Mouse (Mus musculus) kidney, adult 2 months (tissue): Measurements from ENCODE around the gene Il33. TPM values are rescaled to one million over a fixed set of nuclear protein-coding genes. Genes with fewer than 3 reads are reported as not detected.
"Not testable (repeated sequence)": the region's sequence is repeated elsewhere in the genome, so short reads cannot be mapped to it uniquely, and the experiment has no call there.

ENCODE experiments used
- DNase-seq: peaks from one replicate; pipeline ENCODE4 v3.0.0; 2021
- H3K27ac ChIP-seq: fragments of 200-500 bp; 2 replicates; pipeline ENCODE4 v1.5.1; 2012; ENCODE audit warnings: low read depth, low read length, control low read depth, inconsistent platforms; ENCODE audit not compliant: insufficient read depth
- H3K27me3 ChIP-seq: fragments of 200-500 bp; replicated peaks from 2 replicates; pipeline ENCODE4 v1.6.1; 2012; ENCODE audit warnings: mild to moderate bottlenecking, moderate library complexity, low read length, inconsistent platforms; ENCODE audit not compliant: control insufficient read depth, insufficient read depth
- H3K36me3 ChIP-seq: fragments of 200-500 bp; 2 replicates; pipeline ENCODE4 v1.6.1; 2012; ENCODE audit warnings: mild to moderate bottlenecking, moderate library complexity, low read length, inconsistent platforms; ENCODE audit not compliant: control insufficient read depth, insufficient read depth
- H3K4me1 ChIP-seq: fragments of 200-500 bp; 2 replicates; pipeline ENCODE4 v1.6.1; 2011; ENCODE audit warnings: low read length; ENCODE audit not compliant: control insufficient read depth, insufficient read depth
- H3K4me3 ChIP-seq: fragments of 200-500 bp; 2 replicates; pipeline ENCODE4 v1.5.1; 2011; ENCODE audit warnings: mild to moderate bottlenecking, low read depth, low read length, control low read depth; ENCODE audit not compliant: insufficient read depth
- CTCF ChIP-seq: fragments of 200-500 bp; conservative IDR thresholded peaks from 2 replicates; pipeline ENCODE4 v1.5.1; 2011; ENCODE audit warnings: low read depth, mild to moderate bottlenecking, control low read depth, low read length, moderate library complexity, mixed read lengths; ENCODE audit not compliant: insufficient read depth, insufficient read length
- POLR2A ChIP-seq: fragments of 200-500 bp; IDR thresholded peaks from one replicate; pipeline ENCODE4 v1.6.1; 2011; ENCODE audit warnings: low read depth, low read length, control low read depth
- WGBS: fragments of 180-500 bp; shearing (Covaris S2); methylation state at CpG from one replicate; pipeline ENCODE4 v1.1.7; 2018; 5-methylcytosine and 5-hydroxymethylcytosine counted together
- polyA plus RNA-seq: library from polyadenylated mRNA; depleted of rRNA; stranded (reverse); fragments of >200 nt; gene quantifications from 2 replicates; pipeline ENCODE4 v1.2.3, GENCODE M21; 2012

Gene Il33
- polyA plus RNA-seq, 1 experiment: 8.2 TPM

GRCm38 (mm10) chr19:29937445-29937844 lies 12.5 kb downstream of the Il33 start:
- DNase-seq: peak; percentile 54
- H3K27ac ChIP-seq: peak overlapping the region; percentile 39; the same call in 1 of the 2 replicates

GRCm38 (mm10) chr19:29940239-29940638 lies 15.3 kb downstream of the Il33 start:
- H3K27me3 ChIP-seq: no peaks in the 10 kb centered on the region
- no peak for TF ChIP-seq POLR2A
- no peak for TF ChIP-seq CTCF
- H3K27ac ChIP-seq: peak overlapping the region; percentile 27; the same call in 1 of the 2 replicates
- no peaks in the 10 kb centered on the region for H3K36me3 ChIP-seq
- peak; percentile 62 for DNase-seq
- peaks cover 7% of the 10 kb centered on the region for H3K4me1 ChIP-seq
- WGBS: 32% methylated on average over 6 of the region's 6 CpGs
- H3K4me3 ChIP-seq: no peak overlapping the region

More at GRCm38 (mm10) chr19:29937445-29937844, 12.5 kb downstream of the Il33 start:
- Histone ChIP-seq H3K36me3 (no peaks in the 10 kb centered on the region), H3K4me3 (no peak overlapping the region), H3K4me1 (peaks cover 6% of the 10 kb centered on the region), H3K27me3 (no peaks in the 10 kb centered on the region)
- 58% methylated on average over 8 of the region's 8 CpGs for WGBS
- TF ChIP-seq CTCF (no peak), POLR2A (no peak)

- H3K4me1 ChIP-seq: peaks cover 15% of the 10 kb centered on the region
- TF ChIP-seq POLR2A (no peak), CTCF (no peak)
- no peak for DNase-seq
- no peak overlapping the region for H3K4me3 ChIP-seq
- no peak overlapping the region for H3K27ac ChIP-seq
- H3K36me3 ChIP-seq: no peaks in the 10 kb centered on the region
- H3K27me3 ChIP-seq: no peaks in the 10 kb centered on the region
- 93% methylated on average over 7 of the region's 7 CpGs for WGBS
Measured at GRCm38 (mm10) chr19:29941208-29941607, 16.3 kb downstream of the Il33 start.

GRCm38 (mm10) chr19:29942358-29942757 lies 17.4 kb downstream of the Il33 start:
- Histone ChIP-seq H3K4me1 (peaks cover 15% of the 10 kb centered on the region), H3K27me3 (no peaks in the 10 kb centered on the region), H3K4me3 (no peak overlapping the region), H3K36me3 (no peaks in the 10 kb centered on the region), H3K27ac (no peak overlapping the region)
- 61% methylated on average over 6 of the region's 6 CpGs for WGBS
- DNase-seq: peak; percentile 73
- TF ChIP-seq POLR2A (no peak), CTCF (no peak)

- no peak overlapping the region for H3K27ac ChIP-seq
- H3K4me1 ChIP-seq: peaks cover 15% of the 10 kb centered on the region
- no peaks in the 10 kb centered on the region for H3K27me3 ChIP-seq
- DNase-seq: no peak
- H3K4me3 ChIP-seq: no peak overlapping the region
- no peak for TF ChIP-seq POLR2A
- no peak for TF ChIP-seq CTCF
- no peaks in the 10 kb centered on the region for H3K36me3 ChIP-seq
- 79% methylated on average over 5 of the region's 5 CpGs for WGBS
Measured at GRCm38 (mm10) chr19:29944426-29944825, 19.5 kb downstream of the Il33 start.

- not testable (repeated sequence) for H3K4me3 ChIP-seq, H3K27ac ChIP-seq, H3K36me3 ChIP-seq, DNase-seq, H3K27me3 ChIP-seq
- WGBS: 65% methylated on average over 4 of the region's 4 CpGs
- H3K4me1 ChIP-seq: peaks cover 15% of the 10 kb centered on the region
Measured at GRCm38 (mm10) chr19:29944935-29945334, 20.0 kb downstream of the Il33 start.

GRCm38 (mm10) chr19:29945557-29946422 lies 20.9 kb downstream of the Il33 start:
- 10% methylated on average over 11 of the region's 11 CpGs for WGBS
- no peak for TF ChIP-seq POLR2A
- TF ChIP-seq CTCF: no peak
- Histone ChIP-seq H3K4me3 (no peak overlapping the region), H3K36me3 (no peaks in the 10 kb centered on the region), H3K27ac (peak overlapping the region; percentile 91), H3K27me3 (no peaks in the 10 kb centered on the region), H3K4me1 (peaks cover 15% of the 10 kb centered on the region)
- peak; percentile 37 for DNase-seq
